Mouse (Mus musculus) adrenal gland, adult 8-10 months (tissue): ENCODE results near the gene Mon2. TPM values are rescaled to one million over a fixed set of nuclear protein-coding genes. Genes with fewer than 3 reads are reported as not detected.
"Not testable (repeated sequence)": the region's sequence is repeated elsewhere in the genome, so short reads cannot be mapped to it uniquely, and the experiment has no call there.

Experiments used
- DNase-seq: peaks from one replicate; pipeline ENCODE4 v3.0.0; 2022
- total RNA-seq, 4 experiments: library from RNA; stranded (reverse); gene quantifications; 2 replicates each; pipeline ENCODE4 v1.2.4; 2022

Gene Mon2
- total RNA-seq, 4 experiments from 2014 or later, result 76.3 to 124 (median 93.7) TPM

DNA sequence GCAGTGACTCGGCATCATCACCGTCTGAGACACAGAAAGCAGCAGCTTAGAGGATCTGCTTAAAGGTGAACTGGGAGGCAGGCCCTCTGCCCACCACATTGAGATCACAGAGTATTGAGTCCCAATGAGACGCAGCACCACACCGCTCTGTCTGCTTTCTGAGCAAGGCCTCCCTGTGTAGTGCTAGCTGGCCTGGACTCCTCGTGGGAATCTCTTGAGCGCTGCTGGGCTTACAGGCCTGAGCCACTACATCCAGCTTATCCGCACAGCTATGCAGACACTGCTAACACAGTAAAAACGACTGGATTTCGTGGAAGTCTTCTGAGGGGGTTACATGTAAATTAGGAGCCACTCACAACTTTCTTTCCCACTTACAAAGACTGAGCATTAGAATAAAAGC is 84.7 kb downstream of the Mon2 start:
- no peak for DNase-seq

DNA sequence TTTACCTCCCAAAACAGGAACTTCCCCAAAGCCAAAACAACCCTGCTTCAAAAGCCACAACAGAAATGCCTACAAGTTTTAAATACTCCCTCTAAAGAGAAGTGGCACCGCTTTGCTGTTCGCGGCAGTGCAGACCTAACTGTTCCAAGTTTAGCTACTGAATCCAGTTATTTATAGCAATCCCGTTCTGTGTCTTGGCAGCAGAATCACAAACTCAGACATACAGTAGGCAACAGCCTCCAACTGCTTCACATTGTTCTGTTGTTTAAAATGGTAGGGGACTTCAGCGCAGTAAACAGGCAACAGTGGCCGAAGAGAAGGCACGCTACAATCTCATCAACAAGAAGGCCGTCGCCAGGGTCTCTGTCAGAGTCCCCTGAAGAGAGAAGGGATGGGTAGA is 85.3 kb downstream of the Mon2 start:
- DNase-seq, result no peak

DNA sequence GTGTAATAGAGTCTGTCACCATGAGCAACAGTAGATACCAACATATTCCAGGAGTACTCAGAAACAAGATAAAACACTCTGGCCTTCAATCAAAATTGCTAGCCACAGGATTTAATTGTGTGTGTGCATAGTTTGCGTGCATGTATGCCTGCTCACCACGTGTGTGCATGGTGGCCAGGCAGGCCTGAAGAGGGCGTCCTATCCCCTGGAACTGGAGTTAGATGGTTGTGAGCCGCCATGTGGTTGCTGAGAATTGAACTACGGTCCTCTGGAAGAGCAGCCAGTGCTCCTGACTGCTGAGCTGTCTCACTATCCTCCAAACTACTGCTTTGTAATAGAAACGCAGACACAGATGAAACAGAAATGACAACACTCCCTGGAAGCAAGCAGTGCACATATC is 85.7 kb downstream of the Mon2 start:
- no peak for DNase-seq

DNA sequence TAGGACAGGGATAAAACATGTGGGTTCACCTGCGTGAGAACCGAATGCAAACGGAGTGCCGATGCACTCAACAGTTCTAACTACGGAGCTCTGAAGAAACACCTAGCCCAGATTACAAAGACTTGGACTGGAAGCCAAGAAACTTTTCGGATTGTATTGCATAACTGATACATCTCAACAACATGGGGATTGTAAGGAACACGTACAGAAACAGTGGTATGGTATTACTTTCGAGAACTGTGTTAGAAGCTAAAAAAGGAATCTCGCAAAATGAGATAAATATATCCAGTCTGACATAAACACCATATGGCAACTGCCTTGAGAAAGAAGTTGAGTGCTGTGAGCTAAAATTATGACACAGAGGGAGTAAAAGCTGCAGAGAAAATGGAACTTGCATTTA is 86.4 kb downstream of the Mon2 start:
- DNase-seq, result no peak

DNA sequence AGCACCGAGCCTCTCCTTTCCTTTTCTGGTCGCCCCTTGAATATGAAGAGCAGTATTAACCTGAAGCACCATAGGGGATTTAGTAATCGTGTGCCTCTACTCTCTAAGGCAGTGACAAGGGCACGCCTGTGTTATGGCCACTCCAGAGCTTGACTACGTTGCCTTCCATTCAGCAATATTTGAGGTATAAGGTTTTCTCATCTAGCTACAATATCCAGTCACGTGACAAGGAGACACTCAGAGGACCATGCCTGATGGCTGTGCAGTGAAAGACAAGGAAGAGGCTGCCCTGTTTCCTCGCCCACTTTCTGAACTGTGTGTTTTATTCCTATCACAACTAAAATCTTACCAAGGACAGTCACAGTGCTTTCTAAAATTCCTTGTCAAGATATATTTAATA is 87.9 kb downstream of the Mon2 start:
- no peak for DNase-seq

DNA sequence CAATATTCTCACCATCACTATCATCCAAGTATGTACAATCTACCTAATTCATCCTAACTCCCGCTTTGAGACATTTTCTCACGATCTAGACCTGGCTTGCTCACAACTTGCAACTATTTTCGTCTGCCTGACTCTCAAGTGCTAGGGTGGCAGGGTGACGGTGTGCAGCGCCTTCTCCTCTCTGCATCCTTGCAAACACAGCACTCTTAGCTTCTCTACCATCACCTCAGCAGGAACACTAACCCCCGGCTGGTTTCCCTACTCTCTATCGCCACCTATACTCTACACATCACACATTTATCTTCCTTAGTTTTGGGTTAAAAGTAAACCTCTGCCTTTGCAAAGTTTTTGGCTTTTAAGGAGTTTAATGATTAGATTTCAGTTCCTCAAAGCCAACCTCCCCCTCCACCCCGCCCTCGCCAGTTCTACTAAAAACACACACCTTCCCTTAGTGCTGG is 88.6 kb downstream of the Mon2 start:
- DNase-seq, result peak; percentile 21

DNA sequence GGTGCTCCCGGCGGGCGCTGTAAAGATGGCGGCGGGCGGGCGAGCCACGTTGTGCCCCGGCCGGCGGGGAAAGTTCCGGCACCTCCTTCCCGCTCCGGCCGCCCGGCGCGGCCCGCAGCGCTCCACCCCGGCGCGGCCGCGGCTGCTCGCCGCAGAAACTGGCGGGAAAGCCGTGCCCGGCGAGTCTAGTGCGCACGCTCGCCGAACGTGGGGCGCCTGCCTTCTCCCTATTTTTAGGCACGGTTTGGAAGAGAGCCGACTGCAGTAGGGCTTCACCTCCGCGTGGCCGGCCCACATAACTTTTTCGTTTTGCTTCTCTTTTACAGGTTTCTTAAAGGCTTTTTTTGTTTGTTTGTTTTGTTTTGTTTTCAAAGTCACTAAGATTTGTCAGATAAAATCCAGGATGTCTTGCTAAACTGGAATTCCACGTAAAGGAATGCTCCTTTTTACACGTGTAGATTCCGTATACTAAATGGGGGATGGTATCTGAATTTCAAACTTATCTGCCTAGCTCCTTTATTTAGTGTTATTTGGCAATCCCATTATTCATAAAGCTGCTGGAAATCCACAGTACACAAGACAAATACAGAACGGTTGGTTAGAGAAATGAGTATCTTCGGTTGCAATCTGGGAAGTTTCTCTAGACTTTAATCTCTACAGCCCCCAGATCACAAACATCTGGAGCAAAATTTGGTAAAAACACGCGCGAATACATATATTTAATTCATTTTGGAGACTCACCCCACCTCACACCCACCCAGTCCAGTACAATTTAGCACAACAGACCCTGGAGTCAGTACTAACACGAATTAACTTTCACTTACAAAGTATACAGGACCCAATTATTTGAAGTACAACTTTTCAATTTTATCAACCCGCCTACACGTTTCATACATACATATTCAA is 89.7 kb downstream of the Mon2 start:
- DNase-seq, result peak; percentile 71

DNA sequence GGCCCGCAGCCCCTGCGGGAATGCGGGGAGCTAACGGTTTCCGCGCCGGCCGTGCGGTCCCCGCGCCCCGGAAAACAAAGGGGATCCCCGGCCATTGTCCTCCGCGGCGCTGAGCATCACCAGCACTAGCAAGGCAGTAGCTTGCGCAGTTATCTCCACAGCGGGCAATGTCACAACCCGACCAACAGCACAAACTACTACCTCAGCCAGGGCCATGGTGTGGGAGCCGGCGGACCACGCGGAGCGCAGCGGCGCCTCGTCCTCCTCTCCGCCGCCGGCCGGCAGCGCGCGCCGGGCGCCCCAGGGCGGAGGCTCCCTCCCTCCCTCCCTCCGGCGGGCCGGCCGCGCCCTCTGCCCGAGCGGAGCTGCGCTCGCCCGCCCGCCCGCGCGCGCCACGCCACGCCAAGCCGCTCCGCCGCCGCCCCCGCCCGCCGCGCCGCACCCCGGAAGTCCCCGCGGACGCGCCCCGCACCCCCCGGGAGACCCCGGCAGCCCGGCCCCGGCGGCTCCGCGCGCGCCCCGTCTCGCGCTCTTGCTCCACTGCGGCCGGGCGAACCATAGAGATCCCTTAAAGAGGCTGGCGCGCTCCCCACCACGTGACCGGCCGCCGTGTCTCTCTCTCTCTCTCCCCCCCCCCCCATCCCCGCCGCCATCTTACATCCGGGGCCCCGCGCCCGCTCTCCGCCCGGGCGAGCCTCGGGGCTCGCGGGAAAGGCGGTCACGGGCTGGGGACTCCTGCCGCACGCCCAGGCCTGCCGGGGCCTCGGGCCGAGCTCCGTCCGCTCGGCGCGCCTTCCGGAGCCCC is 90.6 kb downstream of the Mon2 start:
- DNase-seq, result peak; percentile 64

DNA sequence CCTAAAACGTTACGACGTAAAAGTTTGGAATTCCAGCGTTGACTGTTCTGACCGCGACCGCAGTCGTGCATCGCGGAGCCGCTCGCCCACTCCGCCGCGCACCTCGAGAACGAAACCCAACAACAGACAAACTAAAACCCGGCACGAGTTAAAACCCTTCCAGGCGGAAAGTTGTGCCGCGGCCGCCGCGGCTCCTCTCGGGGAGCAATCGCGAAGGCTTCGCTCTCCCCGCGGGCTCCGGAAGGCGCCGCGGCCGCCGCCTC is 91.1 kb downstream of the Mon2 start:
- DNase-seq, result no peak

DNA sequence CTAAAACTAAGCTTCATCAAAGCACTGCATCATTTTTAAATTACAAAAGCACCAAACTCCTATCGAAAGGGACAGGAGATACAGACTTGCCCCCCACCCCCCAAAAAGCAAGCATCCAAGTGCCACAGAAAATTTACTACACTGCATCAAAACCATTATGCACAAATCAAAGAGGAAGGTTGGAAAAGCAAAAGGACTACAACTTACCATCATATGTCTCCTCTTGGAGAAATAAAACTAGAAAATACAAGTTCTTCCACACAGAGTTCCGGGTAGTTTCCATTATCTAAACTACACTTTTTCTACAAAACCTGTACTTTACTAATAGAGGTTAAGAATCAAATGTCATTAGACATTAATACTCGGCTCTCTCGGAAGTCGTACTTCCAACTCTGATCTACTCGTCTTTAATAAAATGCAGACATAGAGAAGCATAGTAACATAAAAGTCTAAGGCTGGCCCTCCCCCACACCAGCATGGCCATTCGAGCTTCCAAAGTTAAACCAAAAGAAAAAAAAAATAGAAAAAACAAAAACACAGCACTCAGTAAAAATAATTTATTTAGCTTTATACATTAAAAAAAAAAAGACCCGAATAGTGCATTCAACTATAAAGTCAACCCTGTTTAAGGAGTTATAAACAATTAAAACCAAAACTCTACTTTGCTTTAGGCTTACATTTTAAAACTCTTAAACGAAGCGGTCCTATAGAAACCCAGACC is 91.6 kb downstream of the Mon2 start:
- DNase-seq, result no peak

DNA sequence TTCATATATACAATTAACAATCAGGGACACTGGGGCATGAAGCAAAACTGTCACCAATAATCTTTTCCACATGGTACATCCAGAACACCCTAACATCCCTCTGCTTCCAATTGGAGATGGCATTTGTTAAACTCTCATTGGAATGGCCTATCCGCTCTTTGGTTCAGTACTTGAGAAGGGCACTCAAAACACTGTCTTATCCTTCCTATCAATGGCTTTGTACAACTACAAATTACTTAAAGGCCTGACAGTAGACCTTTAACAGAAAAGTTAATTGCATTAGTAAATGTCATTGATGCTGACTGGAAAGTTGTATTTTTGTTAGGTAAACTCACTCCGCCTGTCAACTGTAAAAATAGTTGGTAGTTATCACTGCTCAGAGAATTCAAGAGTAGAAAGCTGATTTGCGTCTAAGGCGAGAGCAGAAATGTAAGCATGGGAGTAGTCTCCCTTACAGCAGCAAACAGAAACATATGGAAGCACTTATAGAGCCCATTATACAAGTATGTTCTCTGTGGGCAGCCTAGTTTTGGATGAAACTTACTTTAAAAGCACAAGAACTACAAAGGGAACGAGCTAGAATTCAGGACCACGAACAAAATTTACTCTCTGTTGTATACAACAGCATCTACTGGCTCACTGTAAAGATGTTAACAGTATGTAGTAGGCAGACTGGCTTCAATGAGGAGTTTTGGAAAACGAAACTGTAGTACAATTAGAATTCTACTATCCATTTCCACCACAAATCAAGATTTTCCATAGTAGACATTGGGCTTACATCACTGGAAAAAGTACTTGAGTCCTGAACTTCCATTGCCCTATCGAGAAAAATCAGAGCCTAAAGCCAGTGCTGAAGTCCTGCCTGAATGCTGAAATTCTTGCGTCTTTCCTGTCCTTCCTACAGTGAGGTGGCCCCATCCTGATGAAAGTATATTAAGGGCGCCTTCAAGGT is 92.5 kb downstream of the Mon2 start:
- DNase-seq, result no peak

DNA sequence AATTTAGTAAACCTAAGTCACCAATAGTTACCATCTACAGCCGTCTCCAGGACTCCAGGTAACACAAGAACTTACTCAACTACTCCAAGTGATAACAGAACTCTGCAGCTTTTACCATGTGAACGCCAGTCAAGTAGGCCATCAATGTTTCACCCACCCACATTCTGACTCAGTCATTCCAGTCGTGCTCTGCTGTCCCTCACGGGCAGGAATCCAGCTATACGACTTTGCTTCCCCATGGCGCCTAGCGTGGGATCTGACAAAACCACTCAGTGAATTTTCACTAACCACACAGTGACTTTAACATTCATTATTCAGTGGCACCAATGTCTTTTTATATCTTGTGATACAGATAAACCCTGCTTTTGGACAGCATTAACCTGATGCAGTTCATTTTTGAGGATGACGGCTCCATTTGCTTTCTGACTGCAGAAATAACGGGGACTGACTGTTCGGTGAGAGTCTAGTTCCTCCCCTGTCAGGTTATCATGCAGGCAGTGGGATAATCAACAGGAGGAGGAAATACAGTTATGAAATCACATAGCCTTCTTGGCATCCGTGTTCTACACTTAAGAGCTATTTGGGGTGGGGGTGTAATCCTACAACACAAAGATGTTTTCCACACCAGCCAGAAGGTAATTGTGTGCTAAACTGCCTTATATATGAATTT is 93.3 kb downstream of the Mon2 start:
- DNase-seq, result no peak

DNA sequence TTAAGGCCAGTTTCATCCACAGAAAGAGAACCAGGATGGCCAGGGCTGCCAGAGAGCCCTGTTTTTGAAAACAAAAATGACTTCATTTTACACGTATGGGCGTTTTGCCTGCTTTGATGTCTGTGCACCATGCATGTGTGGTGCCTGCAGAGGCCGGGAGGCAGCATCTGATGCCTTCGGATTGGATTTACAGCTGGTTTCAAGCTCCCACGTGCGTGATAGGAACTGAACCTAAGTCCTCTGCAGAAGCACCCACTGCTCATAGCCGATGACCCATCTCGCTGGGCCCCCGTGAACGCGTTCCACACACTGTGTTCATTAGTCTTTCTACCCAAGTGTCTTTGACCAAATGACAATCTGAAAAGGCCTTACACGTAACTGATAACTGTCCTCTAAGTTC is 96.2 kb downstream of the Mon2 start:
- no peak for DNase-seq

DNA sequence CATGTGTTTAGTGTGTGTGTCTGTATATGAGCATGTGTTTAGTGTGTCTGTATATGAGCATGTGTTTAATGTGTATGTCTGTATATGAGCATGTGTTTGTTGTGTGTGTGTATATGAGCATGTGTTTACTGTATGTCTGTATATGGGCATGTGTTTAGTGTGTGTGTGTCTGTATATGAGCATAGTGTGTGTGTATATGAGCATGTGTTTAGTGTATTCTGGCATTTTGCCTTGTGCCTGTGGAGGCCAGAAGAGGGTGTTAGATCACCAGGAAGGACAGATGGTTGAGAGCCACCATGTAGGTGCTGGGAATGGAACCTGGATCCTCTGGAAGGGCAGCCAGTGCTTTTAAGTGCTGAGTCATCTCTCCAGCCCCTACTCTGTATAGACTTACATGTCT is 96.9 kb downstream of the Mon2 start:
- DNase-seq, result no peak

DNA sequence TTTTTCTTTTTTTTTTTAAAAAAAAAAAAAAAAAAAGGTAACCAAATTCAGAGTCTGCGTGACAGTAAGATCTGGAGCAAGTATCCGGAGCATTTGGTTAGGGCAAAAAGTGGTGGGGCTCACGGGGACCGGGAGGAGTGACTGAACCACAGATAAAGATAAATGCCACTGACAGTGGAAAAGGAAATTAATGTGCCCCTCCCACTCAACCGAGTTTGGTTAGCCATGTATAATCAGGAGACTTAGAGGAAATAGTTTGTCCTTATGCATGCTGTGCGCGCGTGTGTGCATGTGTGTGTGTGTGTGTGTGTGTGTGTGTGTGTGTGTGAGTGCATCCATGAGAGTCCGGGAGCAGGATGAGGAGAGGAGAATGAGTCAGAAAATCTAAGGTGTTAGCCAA is 100.3 kb downstream of the Mon2 start:
- DNase-seq, result no peak

DNA sequence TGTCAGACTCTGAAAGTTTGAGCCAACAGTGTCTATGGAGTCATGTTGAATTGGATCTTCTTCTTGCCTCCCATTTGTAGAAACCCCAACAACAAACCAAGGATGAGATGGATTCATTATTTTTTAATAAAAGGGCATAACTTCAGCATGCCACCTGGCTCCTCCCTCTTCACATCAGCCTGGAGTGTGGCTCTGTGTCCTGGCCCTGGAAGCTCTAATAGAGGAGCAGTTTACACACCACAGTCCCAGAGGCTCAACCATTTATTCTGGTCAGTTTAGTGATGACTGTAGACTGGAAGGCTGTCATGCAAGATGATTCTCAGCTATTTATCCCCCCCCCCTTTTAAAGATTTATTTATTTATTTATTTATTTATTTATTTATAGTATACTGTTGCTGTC is 103.1 kb downstream of the Mon2 start:
- no peak for DNase-seq

DNA sequence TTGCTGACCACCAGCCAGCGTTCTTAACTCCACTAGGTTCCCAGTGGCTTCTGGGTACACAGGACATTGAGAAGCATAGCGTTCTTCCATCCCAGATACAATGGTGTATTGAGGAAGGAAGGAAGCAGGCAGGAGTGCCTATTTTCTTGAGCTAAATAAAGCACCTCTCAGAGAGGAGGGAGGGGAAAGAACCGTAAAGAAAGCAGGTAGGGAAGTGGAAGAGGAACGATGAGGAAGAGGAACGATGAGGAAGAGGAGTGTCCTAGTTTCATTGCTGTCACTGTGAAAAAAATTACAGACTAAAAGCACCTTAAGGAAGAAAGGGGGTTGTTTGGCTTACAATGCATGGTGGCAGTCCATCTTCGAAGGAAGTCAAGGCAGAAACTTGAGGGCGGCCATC is 106.1 kb downstream of the Mon2 start:
- no peak for DNase-seq

DNA sequence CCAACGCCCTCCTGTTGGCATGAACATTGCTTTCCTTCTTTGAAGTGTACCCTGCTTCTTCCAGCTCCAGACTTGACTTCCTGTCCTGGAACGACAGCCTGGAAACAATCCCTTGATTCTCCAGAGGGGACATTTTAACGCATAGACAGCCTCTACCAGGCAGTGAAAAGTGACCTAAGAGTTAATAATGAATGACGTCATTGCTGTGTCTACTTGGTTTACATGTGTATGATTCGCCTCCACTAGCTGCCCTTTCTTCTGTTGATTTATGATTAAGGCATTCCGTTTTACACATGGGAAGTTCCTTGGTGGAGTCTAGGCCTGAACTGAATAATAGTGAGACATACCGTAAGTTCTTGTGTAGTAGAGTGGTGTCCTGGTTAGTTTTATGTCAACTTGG is 109.9 kb downstream of the Mon2 start:
- DNase-seq, result no peak

DNA sequence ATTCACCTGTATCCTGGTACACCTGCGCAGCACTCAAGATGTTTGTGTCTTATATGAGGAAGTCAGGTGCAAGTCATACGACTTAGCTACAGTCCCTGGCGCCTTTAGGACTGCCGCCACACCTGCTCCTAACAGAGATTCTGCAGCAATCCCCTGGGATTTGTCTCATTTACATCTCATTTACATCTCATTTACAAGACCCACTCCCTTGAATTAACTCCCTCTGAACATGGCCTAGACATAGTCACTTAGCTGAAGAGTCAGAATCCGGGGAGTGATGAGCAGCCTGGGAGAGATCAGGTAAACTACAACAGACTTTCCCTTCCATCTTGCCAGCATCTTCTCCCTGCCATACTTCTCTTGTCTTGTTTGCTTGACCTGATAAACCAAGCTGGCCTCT is 110.7 kb downstream of the Mon2 start:
- not testable (repeated sequence) for DNase-seq

DNA sequence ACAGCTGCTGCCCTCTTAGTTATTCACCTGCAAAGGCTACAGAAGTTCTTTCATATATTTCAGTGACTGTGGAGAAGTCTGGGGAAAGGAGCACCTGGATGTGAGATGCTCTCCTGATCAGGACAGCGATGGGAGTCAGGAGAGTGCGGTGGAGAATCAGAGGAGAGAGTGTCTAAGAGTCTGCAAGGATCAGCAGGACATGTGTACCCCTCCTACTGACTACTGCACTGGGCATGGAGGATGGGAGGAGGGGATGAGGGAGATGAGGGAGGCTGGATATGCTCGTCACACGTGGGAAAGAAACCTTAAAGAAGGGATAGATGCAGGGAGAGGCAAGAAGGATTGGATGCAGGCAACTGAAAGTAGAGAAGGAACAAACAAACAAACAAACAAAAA is 112.1 kb downstream of the Mon2 start:
- no peak for DNase-seq

DNA sequence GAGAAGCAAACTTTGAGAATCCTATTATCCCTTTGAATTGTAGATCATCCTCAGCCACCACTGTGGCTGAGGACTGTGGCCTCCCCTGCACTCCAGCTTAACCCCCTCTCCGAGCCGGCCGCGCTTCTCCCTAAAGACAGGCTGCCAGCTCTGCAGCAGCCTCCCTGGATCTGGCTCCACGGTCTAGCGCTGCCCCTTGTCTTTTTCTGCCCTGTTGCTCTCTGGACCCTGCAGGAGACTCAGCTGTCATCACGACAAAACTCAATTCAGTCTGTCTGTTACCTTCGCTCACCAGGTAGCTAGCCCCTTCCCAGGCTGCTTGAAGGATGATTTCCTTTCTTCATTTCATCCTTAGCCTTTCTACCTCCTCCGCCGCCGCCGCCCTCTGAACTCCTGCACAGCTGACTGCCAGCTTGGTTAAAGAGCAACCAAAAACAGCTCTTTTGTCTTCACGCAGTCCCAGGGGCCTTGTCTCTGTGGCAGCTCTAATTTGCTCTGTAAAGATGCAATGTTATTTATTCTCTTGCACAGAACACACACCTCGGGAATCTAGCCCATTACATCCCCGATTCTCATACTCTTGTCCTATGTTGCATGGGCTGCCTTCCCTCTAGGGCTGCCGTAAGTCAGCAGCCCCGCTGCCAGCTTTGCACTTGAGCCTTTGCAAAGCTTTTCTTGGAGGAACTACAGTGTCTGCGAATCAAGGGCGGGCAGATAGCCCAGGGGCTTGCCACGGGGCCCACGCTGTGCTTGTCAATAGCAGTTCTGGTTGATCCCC is 112.7 kb downstream of the Mon2 start:
- no peak for DNase-seq
